Mouse (Mus musculus) olfactory bulb, adult 2 months (tissue): ENCODE measurements around the gene Enox1. TPM values are rescaled to one million over a fixed set of nuclear protein-coding genes. Genes with fewer than 3 reads are reported as not detected.

Experiments
- H3K27ac ChIP-seq: fragments of 200-500 bp; 2 replicates; pipeline ENCODE4 v1.5.1; 2012; ENCODE audit warnings: low read depth, low read length; ENCODE audit not compliant: insufficient read depth
- H3K4me1 ChIP-seq: fragments of 200-500 bp; 2 replicates; pipeline ENCODE4 v1.6.1; 2012; ENCODE audit warnings: low read length; ENCODE audit not compliant: control insufficient read depth, insufficient read depth
- H3K4me3 ChIP-seq: fragments of 200-500 bp; 2 replicates; pipeline ENCODE4 v1.5.1; 2012; ENCODE audit warnings: mild to moderate bottlenecking, low read depth, low read length, moderate library complexity; ENCODE audit not compliant: insufficient read depth
- CTCF ChIP-seq: fragments of 200-500 bp; IDR thresholded peaks from 2 replicates; pipeline ENCODE4 v1.5.1; 2012; ENCODE audit warnings: low read depth, mild to moderate bottlenecking, low read length, moderate library complexity; ENCODE audit not compliant: insufficient read depth
- POLR2A ChIP-seq: fragments of 200-500 bp; IDR thresholded peaks from 2 replicates; pipeline ENCODE4 v1.6.1; 2012; ENCODE audit warnings: mild to moderate bottlenecking, low read depth, low read length, moderate library complexity; ENCODE audit not compliant: insufficient read depth
- WGBS: fragments of 180-500 bp; shearing (Covaris S2); methylation state at CpG from one replicate; pipeline ENCODE4 v1.1.7; 2018; 5-methylcytosine and 5-hydroxymethylcytosine counted together
- polyA plus RNA-seq: library from polyadenylated mRNA; stranded (reverse); fragments of >200 nt; gene quantifications from 2 replicates; pipeline ENCODE4 v1.2.4, GENCODE M21; 2012; ENCODE audit warnings: low replicate concordance; ENCODE audit not compliant: missing spikeins, insufficient read depth, insufficient read length

Enox1 gene
- polyA plus RNA-seq, 1 experiment = not detected

DNA sequence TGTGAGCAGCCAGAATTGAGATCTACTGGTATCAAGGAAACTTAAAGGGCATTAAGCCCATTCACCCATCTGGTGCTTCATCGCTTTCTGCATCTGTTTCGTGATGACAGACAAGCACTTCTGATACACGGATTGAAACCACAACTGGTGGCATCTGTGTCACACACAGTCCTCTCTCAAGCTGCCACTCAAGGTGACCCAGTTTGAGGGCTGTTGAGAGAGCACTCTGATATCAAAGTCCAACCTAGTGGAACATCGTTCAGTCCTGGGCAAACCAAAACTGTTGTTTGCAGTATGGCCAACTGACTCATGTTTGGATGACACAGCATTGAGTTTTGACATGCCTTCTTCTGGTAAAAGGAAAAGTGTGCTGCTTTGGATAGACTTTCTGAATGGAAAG lies 308.2 kb downstream of the Enox1 start:
- H3K27ac ChIP-seq = no peak overlapping the region
- H3K4me1 ChIP-seq = peaks cover 2% of the 10 kb centered on the region; the same call in 1 of the 2 replicates
- TF ChIP-seq CTCF (no peak), POLR2A (no peak)
- no peak overlapping the region for H3K4me3 ChIP-seq
- WGBS = 86% methylated on average over 4 of the region's 4 CpGs

GRCm38 (mm10) chr14:77470577-77470976 lies 314.0 kb downstream of the Enox1 start:
- Histone ChIP-seq H3K4me3 (no peak overlapping the region), H3K4me1 (peaks cover 16% of the 10 kb centered on the region), H3K27ac (no peak overlapping the region)
- no peak for TF ChIP-seq CTCF
- no peak for TF ChIP-seq POLR2A
- WGBS = 41% methylated on average over 3 of the region's 3 CpGs

- H3K4me3 ChIP-seq = no peak overlapping the region
- 74% methylated on average over 4 of the region's 4 CpGs for WGBS
- TF ChIP-seq CTCF (no peak), POLR2A (no peak)
- H3K4me1 ChIP-seq = peaks cover 20% of the 10 kb centered on the region
- H3K27ac ChIP-seq = no peak overlapping the region
Observed at GRCm38 (mm10) chr14:77473501-77473900, 316.9 kb downstream of the Enox1 start.

DNA sequence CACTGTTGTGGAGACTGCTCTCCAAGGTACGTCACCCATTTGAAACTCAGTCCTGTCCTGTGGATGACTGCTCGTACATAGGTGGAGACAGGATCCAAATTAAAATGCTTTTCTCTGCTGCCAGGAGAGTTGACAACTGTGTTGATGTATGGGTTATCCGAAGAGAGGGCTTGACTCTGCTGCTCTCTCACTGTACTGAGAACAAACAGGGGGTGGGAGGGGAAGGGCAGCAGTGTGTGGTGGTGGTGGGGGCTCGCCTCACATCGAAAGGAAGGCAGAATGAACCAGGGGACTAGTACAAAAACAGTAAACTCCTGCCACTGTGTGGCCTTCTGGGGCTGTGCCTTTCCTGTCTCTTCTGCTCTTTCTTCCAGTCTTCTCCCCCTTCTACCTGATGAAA lies 317.5 kb downstream of the Enox1 start:
- Histone ChIP-seq H3K4me1 (peaks cover 20% of the 10 kb centered on the region), H3K27ac (no peak overlapping the region), H3K4me3 (no peak overlapping the region)
- 60% methylated on average over 5 of the region's 5 CpGs for WGBS
- TF ChIP-seq CTCF (no peak), POLR2A (no peak)

GRCm38 (mm10) chr14:77475134-77475820 lies 318.7 kb downstream of the Enox1 start:
- 85% methylated on average over 11 of the region's 11 CpGs for WGBS
- peaks cover 17% of the 10 kb centered on the region for H3K4me1 ChIP-seq
- TF ChIP-seq CTCF (no peak), POLR2A (no peak)

GRCm38 (mm10) chr14:77477704-77478103 lies 321.1 kb downstream of the Enox1 start:
- H3K27ac ChIP-seq = no peak overlapping the region
- TF ChIP-seq POLR2A = no peak
- H3K4me1 ChIP-seq = peaks cover 17% of the 10 kb centered on the region
- H3K4me3 ChIP-seq = no peak overlapping the region
- WGBS = 95% methylated on average over 4 of the region's 4 CpGs

More at GRCm38 (mm10) chr14:77475134-77475820, 318.7 kb downstream of the Enox1 start:
- H3K4me3 ChIP-seq = no peak overlapping the region
- H3K27ac ChIP-seq = no peak overlapping the region

DNA sequence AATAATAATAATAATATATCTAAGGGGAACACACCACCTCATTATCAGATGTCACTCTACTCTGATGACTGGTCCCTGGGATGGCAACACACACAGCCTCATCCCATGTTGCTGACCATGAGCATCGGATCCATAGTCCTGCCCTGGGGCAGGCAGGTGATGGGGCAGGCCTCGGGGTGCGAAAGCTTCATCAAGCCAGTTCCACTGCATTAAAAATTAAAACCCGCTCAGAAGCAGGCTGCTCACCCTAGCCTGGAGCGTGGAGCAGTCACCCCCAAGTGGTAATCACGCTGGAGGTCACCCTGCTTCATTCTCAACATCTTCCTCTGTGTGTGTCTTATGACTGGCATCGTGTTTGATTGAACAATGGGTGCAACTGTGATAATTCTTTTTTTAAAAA lies 321.6 kb downstream of the Enox1 start:
- WGBS = 75% methylated on average over 7 of the region's 7 CpGs
- no peak for TF ChIP-seq CTCF
- TF ChIP-seq POLR2A = no peak

GRCm38 (mm10) chr14:77478692-77479091 lies 322.1 kb downstream of the Enox1 start:
- Histone ChIP-seq H3K4me1 (peaks cover 17% of the 10 kb centered on the region), H3K27ac (no peak overlapping the region), H3K4me3 (no peak overlapping the region)
- no peak for TF ChIP-seq POLR2A
- no peak for TF ChIP-seq CTCF
- whole genome bisulfite sequencing = 59% methylated on average over 8 of the region's 8 CpGs

More for the DNA sequence above, 321.6 kb downstream of the Enox1 start:
- Histone ChIP-seq H3K4me1 (peaks cover 20% of the 10 kb centered on the region), H3K4me3 (no peak overlapping the region), H3K27ac (no peak overlapping the region)

DNA sequence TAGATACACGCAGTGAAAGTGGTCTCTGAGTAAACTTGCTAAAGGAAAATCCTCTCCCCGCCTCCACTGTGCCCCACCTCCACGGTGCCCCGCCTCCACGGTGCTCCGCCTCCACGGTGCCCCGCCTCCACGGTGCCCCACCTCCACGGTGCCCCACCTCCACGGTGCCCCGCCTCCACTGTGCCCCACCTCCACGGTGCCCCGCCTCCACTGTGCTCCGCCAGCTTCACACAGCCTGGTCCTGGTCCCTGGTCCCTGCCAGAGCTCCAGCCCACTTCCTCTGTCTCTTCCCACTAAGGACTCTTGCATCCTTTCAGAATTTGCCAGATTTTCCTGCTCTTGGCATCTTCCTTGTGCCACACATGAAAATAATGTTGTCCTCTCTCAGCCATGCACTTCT lies 326.5 kb downstream of the Enox1 start:
- Histone ChIP-seq H3K27ac (no peak overlapping the region), H3K4me3 (no peak overlapping the region), H3K4me1 (peaks cover 8% of the 10 kb centered on the region)
- WGBS = 65% methylated on average over 15 of the region's 15 CpGs
- TF ChIP-seq POLR2A (no peak), CTCF (no peak)
